Mouse (Mus musculus): ENCODE data around the gene Zfr2.

DNA sequence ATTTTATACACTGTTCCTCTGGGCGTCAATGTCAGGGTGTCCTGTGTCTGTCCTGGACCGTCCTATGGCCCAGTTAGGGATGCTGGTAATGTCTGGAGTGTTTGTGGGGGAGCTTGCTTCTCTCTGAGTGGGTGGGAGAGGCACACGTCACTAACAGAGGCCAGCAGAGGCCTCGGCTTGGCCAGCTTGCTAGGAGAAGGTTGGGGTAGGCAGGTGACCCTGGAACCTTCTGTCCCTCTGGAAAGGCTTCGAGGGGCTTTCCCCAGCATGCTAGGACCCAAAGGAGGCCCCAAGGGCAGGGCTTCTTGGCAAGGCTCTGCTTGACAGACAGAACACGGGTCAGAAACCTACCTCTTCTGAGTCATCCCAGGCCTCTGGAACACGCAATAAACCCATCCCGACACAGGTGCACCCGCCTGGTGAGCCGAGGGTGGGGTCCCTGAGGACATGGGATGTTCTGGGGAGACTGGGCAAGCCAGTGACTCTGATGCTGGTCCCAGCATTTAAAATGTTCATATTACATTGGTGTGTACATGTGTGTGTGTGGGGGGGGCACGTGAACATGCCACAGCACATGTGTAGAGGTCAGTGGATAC lies 36.4 kb upstream of the Zfr2 start:
- TF ChIP-seq CTCF (IDR thresholded peaks at IDR 0.05; ENCODE audit: low read depth) = no peak
- TF ChIP-seq EP300 (optimal IDR thresholded peaks at IDR 0.05) = no peak

Data from stomach, postnatal 0 days (tissue).